Mouse (Mus musculus) frontal cortex, adult 2 months (tissue): Measurements from ENCODE around the gene Lkaaear1. TPM values are rescaled to one million over a fixed set of nuclear protein-coding genes. Genes with fewer than 3 reads are reported as not detected.
A peak's percentile ranks its signal among the peaks of the same experiment; 100 is the strongest.

Experiments
- DNase-seq, 2 experiments: peaks; one replicate each; pipeline ENCODE4 v3.0.0; 2022; ENCODE audit warnings: low spot score in 1 of 2; ENCODE audit errors: extremely low spot score in 1 of 2
- polyA plus RNA-seq: library from polyadenylated mRNA; depleted of rRNA; stranded (reverse); fragments of >200 nt; gene quantifications from 2 replicates; pipeline ENCODE4 v1.2.3, GENCODE M21; 2012

The Lkaaear1 gene
- polyA plus RNA-seq, 1 experiment: not detected

GRCm38 (mm10) chr2:181684713-181685112, 13.5 kb downstream of the Lkaaear1 start:
- no peak for DNase-seq

GRCm38 (mm10) chr2:181683381-181683780, 14.9 kb downstream of the Lkaaear1 start:
- DNase-seq: no peak

GRCm38 (mm10) chr2:181681978-181682377, 16.3 kb downstream of the Lkaaear1 start:
- DNase-seq: no peak

- no peak for DNase-seq
Observed at GRCm38 (mm10) chr2:181680716-181681117, 17.5 kb downstream of the Lkaaear1 start.

GRCm38 (mm10) chr2:181679951-181680715, 18.1 kb downstream of the Lkaaear1 start, which contains the start of gene Tcea2:
Gene Tcea2, plus strand, starts transcription at chr2:181680310.
- peak in 1 of 2 experiments; percentile 73 for DNase-seq

GRCm38 (mm10) chr2:181678780-181679179, 19.5 kb downstream of the Lkaaear1 start:
- peak; percentile 69 to 87 for DNase-seq

GRCm38 (mm10) chr2:181677755-181678098, 20.5 kb downstream of the Lkaaear1 start:
- DNase-seq: no peak

- no peak for DNase-seq
Observed at GRCm38 (mm10) chr2:181677096-181677754, 21.0 kb downstream of the Lkaaear1 start.

GRCm38 (mm10) chr2:181676424-181676823, 21.8 kb downstream of the Lkaaear1 start:
- no peak for DNase-seq

GRCm38 (mm10) chr2:181675454-181675853, 22.8 kb downstream of the Lkaaear1 start:
- no peak for DNase-seq

- no peak for DNase-seq
Observed at GRCm38 (mm10) chr2:181674934-181675333, 23.3 kb downstream of the Lkaaear1 start.

GRCm38 (mm10) chr2:181673501-181673900, 24.7 kb downstream of the Lkaaear1 start:
- DNase-seq: no peak

GRCm38 (mm10) chr2:181671984-181672383, 26.3 kb downstream of the Lkaaear1 start:
- no peak for DNase-seq

GRCm38 (mm10) chr2:181671326-181671725, 26.9 kb downstream of the Lkaaear1 start, which contains the start of gene Sox18:
Gene Sox18, minus strand, starts transcription at chr2:181671640.
- DNase-seq: no peak

- no peak for DNase-seq
Observed at GRCm38 (mm10) chr2:181670913-181671311, 27.3 kb downstream of the Lkaaear1 start.

- DNase-seq: no peak
Observed at GRCm38 (mm10) chr2:181670285-181670912, 27.8 kb downstream of the Lkaaear1 start.

GRCm38 (mm10) chr2:181663298-181663630, 35.0 kb downstream of the Lkaaear1 start:
- no peak for DNase-seq

GRCm38 (mm10) chr2:181662620-181663297, 35.5 kb downstream of the Lkaaear1 start:
- no peak for DNase-seq

GRCm38 (mm10) chr2:181659609-181660055, 38.6 kb downstream of the Lkaaear1 start:
- peak; percentile 68 to 90 for DNase-seq

GRCm38 (mm10) chr2:181658930-181659555, 39.2 kb downstream of the Lkaaear1 start:
- peak; percentile 61 to 77 for DNase-seq
